Mouse (Mus musculus) liver, embryonic 14.5 days (tissue): ENCODE data around the gene Mob1b.

Experiments
- CTCF ChIP-seq: IDR thresholded peaks from 2 replicates; pipeline ENCODE4 v1.5.1; 2016; ENCODE audit warnings: antibody characterized with exemption, low read depth, control low read depth
- EP300 ChIP-seq: IDR thresholded peaks from 2 replicates; pipeline ENCODE4 v1.6.1; 2016; ENCODE audit warnings: antibody characterized with exemption, low read depth

DNA sequence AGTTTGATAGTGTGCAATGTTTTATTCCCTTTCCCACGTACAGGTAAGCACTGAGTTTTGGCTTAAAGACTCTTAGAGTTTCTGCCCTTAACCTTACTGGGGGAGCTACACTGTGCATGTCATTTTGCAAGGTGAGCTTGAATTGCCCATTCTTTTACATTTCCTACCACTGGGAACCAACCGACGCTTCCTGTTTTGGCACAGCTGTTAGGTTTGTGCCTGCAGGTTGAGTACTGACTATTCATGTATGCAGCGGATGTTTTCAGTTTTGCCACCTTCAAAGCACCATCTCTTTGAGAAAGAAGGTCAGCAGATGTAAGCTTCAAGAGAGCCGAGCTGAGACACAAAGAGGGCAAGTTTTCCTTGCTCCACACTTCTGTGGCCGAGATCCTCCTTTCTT, 45.5 kb downstream of the Mob1b start:
- TF ChIP-seq CTCF (no peak), EP300 (no peak)
